Mouse (Mus musculus) small intestine, adult 2 months (tissue): ENCODE measurements around the gene Clec16a.

Source experiments
- CTCF ChIP-seq: fragments of 200-500 bp; IDR thresholded peaks from 2 replicates; pipeline ENCODE4 v1.5.1; 2012; ENCODE audit warnings: low read depth, mild to moderate bottlenecking, control low read depth, inconsistent platforms, low read length, moderate library complexity, mixed read lengths; ENCODE audit not compliant: insufficient replicate concordance, insufficient read length; ENCODE audit errors: extremely low read depth
- POLR2A ChIP-seq: fragments of 200-500 bp; IDR thresholded peaks from 2 replicates; pipeline ENCODE4 v1.6.1; 2012; ENCODE audit warnings: low read depth, mild to moderate bottlenecking, control low read depth, inconsistent platforms, low read length, moderate library complexity

DNA sequence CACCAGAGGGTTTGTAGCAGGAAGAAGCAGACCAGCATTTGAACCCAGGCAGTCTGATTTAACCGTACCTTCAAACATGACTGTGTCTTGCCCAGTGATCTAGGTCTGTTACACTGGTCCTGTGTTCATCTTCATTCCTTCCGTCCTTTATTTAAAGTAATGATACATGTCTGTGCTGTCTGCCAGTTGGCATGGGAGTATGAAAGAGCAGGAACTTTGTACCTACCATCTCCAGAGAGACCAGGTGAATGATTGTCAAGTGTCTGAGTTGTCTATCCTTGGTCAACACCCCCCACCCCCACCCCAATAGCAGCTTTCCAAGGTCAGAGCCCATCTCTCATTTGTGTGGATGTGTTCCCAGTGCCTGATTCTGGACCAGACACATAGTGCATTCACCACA lies 68.9 kb downstream of the Clec16a start:
- TF ChIP-seq POLR2A (no peak), CTCF (no peak)
